Mouse (Mus musculus) lung, adult 2 months (tissue): ENCODE data around the gene Mark1.

Experiments
- CTCF ChIP-seq: fragments of 200-500 bp; IDR thresholded peaks from 2 replicates; pipeline ENCODE4 v1.5.1; 2011; ENCODE audit warnings: mild to moderate bottlenecking, low read length, control low read depth; ENCODE audit not compliant: insufficient read depth
- POLR2A ChIP-seq: fragments of 200-500 bp; IDR thresholded peaks from 2 replicates; pipeline ENCODE4 v1.6.1; 2011; ENCODE audit warnings: low read depth, mild to moderate bottlenecking, control low read depth, low read length, borderline replicate concordance; ENCODE audit errors: extremely low read depth

DNA sequence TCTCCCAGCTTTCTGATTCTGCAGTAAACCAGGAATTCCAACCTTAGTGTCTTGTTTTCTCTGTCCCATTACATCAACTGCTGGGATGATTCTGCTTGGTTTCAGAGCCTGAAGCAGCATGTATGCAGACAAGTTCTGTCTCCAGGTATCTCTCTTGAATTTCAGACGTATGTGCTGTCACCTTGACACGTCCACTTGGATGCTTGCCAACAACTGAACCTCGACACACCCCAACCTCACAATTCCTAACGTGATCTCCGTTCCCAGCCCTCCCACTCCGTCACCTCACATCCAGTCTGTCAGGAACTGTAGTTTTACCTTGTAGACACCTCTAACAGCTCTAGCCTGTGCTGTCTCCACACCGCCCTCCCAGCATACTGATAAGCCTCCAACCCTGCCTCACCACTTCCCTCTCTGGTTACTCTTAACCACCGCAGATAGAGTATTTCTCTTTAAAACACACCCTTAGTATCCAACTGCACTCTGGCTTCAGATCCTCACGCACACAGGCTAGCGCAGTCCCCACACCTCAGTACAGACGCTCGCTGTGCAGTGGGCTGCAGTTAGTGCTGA is 36.2 kb downstream of the Mark1 start:
- TF ChIP-seq CTCF (no peak), POLR2A (no peak)
